Mouse (Mus musculus) adipocyte (in vitro differentiated cells): Measurements from ENCODE around the gene Abi2.
A peak's percentile ranks its signal among the peaks of the same experiment; 100 is the strongest.
"Not testable (repeated sequence)": the region's sequence is repeated elsewhere in the genome, so short reads cannot be mapped to it uniquely, and the experiment has no call there.

Experiments
- DNase-seq: peaks from one replicate; pipeline ENCODE4 v3.0.0-alpha.2; 2016; ENCODE audit warnings: low spot score

Abi2 gene

GRCm38 (mm10) chr1:60409168-60409828 lies at the start of gene Abi2:
TSS of gene Abi2 (plus strand) at chr1:60409619.
- peak; percentile 84 for DNase-seq

GRCm38 (mm10) chr1:60361626-60362025 lies 47.8 kb upstream of the Abi2 start:
- no peak for DNase-seq

- no peak for DNase-seq
Measured at GRCm38 (mm10) chr1:60376556-60376955, 32.9 kb upstream of the Abi2 start.

GRCm38 (mm10) chr1:60381910-60382309 lies 27.5 kb upstream of the Abi2 start:
- DNase-seq: no peak

GRCm38 (mm10) chr1:60404848-60405247 lies 4.6 kb upstream of the Abi2 start:
- DNase-seq: peak; percentile 43

- DNase-seq: no peak
Measured at GRCm38 (mm10) chr1:60408501-60409167, 785 bp upstream of the Abi2 start.

- DNase-seq: no peak
Measured at GRCm38 (mm10) chr1:60409928-60410817, 754 bp downstream of the Abi2 start.

- no peak for DNase-seq
Measured at GRCm38 (mm10) chr1:60416724-60417123, 7.3 kb downstream of the Abi2 start.

GRCm38 (mm10) chr1:60423882-60424281 lies 14.5 kb downstream of the Abi2 start:
- DNase-seq: peak; percentile 64

- DNase-seq: peak; percentile 30
Measured at GRCm38 (mm10) chr1:60428341-60428740, 18.9 kb downstream of the Abi2 start.

- no peak for DNase-seq
Measured at GRCm38 (mm10) chr1:60428932-60429331, 19.5 kb downstream of the Abi2 start.

GRCm38 (mm10) chr1:60431531-60431930 lies 22.1 kb downstream of the Abi2 start:
- DNase-seq: no peak

- DNase-seq: no peak
Measured at GRCm38 (mm10) chr1:60432497-60432896, 23.1 kb downstream of the Abi2 start.

- not testable (repeated sequence) for DNase-seq
Measured at GRCm38 (mm10) chr1:60441438-60441837, 32.0 kb downstream of the Abi2 start.

- no peak for DNase-seq
Measured at GRCm38 (mm10) chr1:60447067-60447466, 37.6 kb downstream of the Abi2 start.

GRCm38 (mm10) chr1:60449896-60450295 lies 40.5 kb downstream of the Abi2 start:
- no peak for DNase-seq

- no peak for DNase-seq
Measured at GRCm38 (mm10) chr1:60460623-60461022, 51.2 kb downstream of the Abi2 start.

GRCm38 (mm10) chr1:60469491-60469890 lies 60.1 kb downstream of the Abi2 start:
- peak; percentile 57 for DNase-seq

- no peak for DNase-seq
Measured at GRCm38 (mm10) chr1:60470541-60470940, 61.1 kb downstream of the Abi2 start.

GRCm38 (mm10) chr1:60481561-60481960 lies 72.1 kb downstream of the Abi2 start:
- no peak for DNase-seq

GRCm38 (mm10) chr1:60482881-60483280 lies 73.5 kb downstream of the Abi2 start:
- DNase-seq: no peak

GRCm38 (mm10) chr1:60485649-60486048 lies 76.2 kb downstream of the Abi2 start:
- no peak for DNase-seq

- DNase-seq: no peak
Measured at GRCm38 (mm10) chr1:60488635-60489034, 79.2 kb downstream of the Abi2 start.
